Mouse (Mus musculus) CH12.LX (cell line): Measurements from ENCODE around the gene Zfp296.

ENCODE experiments used
- BHLHE40 ChIP-seq: IDR thresholded peaks from 2 replicates; pipeline ENCODE4 v1.6.1; 2011; ENCODE audit warnings: mild to moderate bottlenecking, low read depth, low read length, improper control_type of control experiment
- CTCF ChIP-seq, 2 experiments: IDR thresholded peaks in 1 of 2; conservative IDR thresholded peaks in 1 of 2; 2 replicates each; pipeline ENCODE4 v1.5.1; 2011 to 2012; ENCODE audit warnings: low read depth in 2 of 2, low read length in 2 of 2, improper control_type of control experiment in 1 of 2, inconsistent platforms in 1 of 2, mild to moderate bottlenecking in 1 of 2, moderate library complexity in 1 of 2
- EP300 ChIP-seq: IDR thresholded peaks from 2 replicates; pipeline ENCODE4 v1.6.1; 2011; ENCODE audit warnings: low read length, improper control_type of control experiment
- HCFC1 ChIP-seq: IDR thresholded peaks from 2 replicates; pipeline ENCODE4 v1.6.1; 2012; ENCODE audit warnings: low read depth, mild to moderate bottlenecking, inconsistent platforms, low read length, improper control_type of control experiment
- MAZ ChIP-seq: IDR thresholded peaks from 2 replicates; pipeline ENCODE4 v1.6.1; 2012; ENCODE audit warnings: low read depth, mild to moderate bottlenecking, inconsistent platforms, low read length, improper control_type of control experiment, moderate library complexity
- MXI1 ChIP-seq: IDR thresholded peaks from 2 replicates; pipeline ENCODE4 v1.6.1; 2011; ENCODE audit warnings: mild to moderate bottlenecking, low read depth, low read length, improper control_type of control experiment
- MYC ChIP-seq: IDR thresholded peaks from 2 replicates; pipeline ENCODE4 v1.6.1; 2011; ENCODE audit warnings: low read depth, mild to moderate bottlenecking, improper control_type of control experiment, low read length
- NRF1 ChIP-seq: IDR thresholded peaks from 2 replicates; pipeline ENCODE4 v1.6.1; 2014; ENCODE audit warnings: low read depth, mild to moderate bottlenecking, inconsistent platforms, low read length, improper control_type of control experiment, moderate library complexity
- POLR2A ChIP-seq: IDR thresholded peaks from 2 replicates; pipeline ENCODE4 v1.6.1; 2011; ENCODE audit warnings: low read depth, mild to moderate bottlenecking, improper control_type of control experiment, low read length
- RCOR1 ChIP-seq: conservative IDR thresholded peaks from 2 replicates; pipeline ENCODE4 v1.6.1; 2012; ENCODE audit warnings: low read depth, mild to moderate bottlenecking, inconsistent platforms, low read length, improper control_type of control experiment
- SMC3 ChIP-seq: IDR thresholded peaks from 2 replicates; pipeline ENCODE4 v1.6.1; 2011; ENCODE audit warnings: low read depth, low read length, improper control_type of control experiment
- USF1 ChIP-seq: IDR thresholded peaks from 2 replicates; pipeline ENCODE4 v1.6.1; 2014; ENCODE audit warnings: low read depth, mild to moderate bottlenecking, inconsistent platforms, low read length, improper control_type of control experiment
- ZMIZ1 ChIP-seq: IDR thresholded peaks from 2 replicates; pipeline ENCODE4 v1.6.1; 2012; ENCODE audit warnings: low read depth, mild to moderate bottlenecking, inconsistent platforms, low read length, improper control_type of control experiment

DNA sequence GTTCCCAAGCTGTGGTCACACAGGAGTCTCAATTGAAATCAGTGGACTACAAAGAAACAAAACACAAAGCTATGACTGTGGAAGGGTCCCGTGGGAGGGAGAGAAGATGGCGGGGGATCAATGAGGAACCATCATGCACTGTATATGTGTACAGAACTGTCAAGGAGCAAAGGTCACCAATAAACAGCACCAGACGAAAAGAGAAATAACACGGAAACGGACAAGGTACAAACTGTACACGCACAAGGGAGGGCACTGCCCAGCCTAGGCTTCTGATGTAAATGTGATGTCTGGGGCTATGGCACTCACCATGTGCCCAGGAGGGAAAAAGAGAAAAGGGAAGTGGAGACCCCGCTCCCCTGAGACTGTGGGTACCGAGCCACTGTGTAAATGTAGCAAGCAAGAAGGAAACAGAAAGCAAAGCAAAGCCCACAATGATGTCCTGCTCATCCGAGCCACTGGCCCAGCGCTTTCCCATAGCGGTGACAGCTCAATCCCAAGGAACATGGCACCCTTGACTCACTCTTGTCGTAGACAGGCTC is 38.0 kb downstream of the Zfp296 start:
- no peak for TF ChIP-seq MYC
- TF ChIP-seq USF1: no peak
- no peak for TF ChIP-seq CTCF (conservative IDR thresholded peaks at IDR 0.05 in 1 of 2, IDR thresholded peaks at IDR 0.05 in 1 of 2; ENCODE audit: low read depth in 2 of 2, low read length in 2 of 2)
- TF ChIP-seq POLR2A: no peak
- TF ChIP-seq HCFC1: no peak
- no peak for TF ChIP-seq MXI1
- TF ChIP-seq NRF1: no peak
- TF ChIP-seq SMC3: no peak
- TF ChIP-seq BHLHE40: no peak
- TF ChIP-seq EP300: peak; percentile 29; the same call in 1 of the 2 replicates
- TF ChIP-seq MAZ: no peak
- no peak for TF ChIP-seq RCOR1
- TF ChIP-seq ZMIZ1: no peak
